Mouse (Mus musculus) midbrain, embryonic 11.5 days (tissue): ENCODE measurements around the gene Card6. TPM values are rescaled to one million over a fixed set of nuclear protein-coding genes. Genes with fewer than 3 reads are reported as not detected.
A peak's percentile ranks its signal among the peaks of the same experiment; 100 is the strongest.

Source experiments
- ATAC-seq: fragments of 200-750 bp; cut with Nextera tagmentation; 2 replicates; pipeline ENCODE4 v1.8.0; 2017; ENCODE audit warnings: moderate TSS enrichment, moderate library complexity; ENCODE audit not compliant: low FRiP score
- DNase-seq: peaks from one replicate; pipeline ENCODE4 v3.0.0; 2015; ENCODE audit warnings: low spot score; ENCODE audit errors: missing footprints
- H3K27ac ChIP-seq: fragments of 300-500 bp; sonication (generic); 2 replicates; pipeline ENCODE4 v1.5.1; 2014; ENCODE audit warnings: low read depth, low read length
- H3K27me3 ChIP-seq: fragments of 300-500 bp; sonication (generic); 2 replicates; pipeline ENCODE4 v1.6.1; 2014; ENCODE audit warnings: mild to moderate bottlenecking, low read length, moderate library complexity, mixed read lengths; ENCODE audit not compliant: control insufficient read depth, insufficient read depth
- H3K36me3 ChIP-seq: fragments of 300-500 bp; sonication (generic); 2 replicates; pipeline ENCODE4 v1.6.1; 2014; ENCODE audit warnings: mild to moderate bottlenecking, low read length, moderate library complexity, mixed read lengths; ENCODE audit not compliant: control insufficient read depth, insufficient read depth
- H3K4me1 ChIP-seq: fragments of 300-500 bp; sonication (generic); 2 replicates; pipeline ENCODE4 v1.6.1; 2014; ENCODE audit warnings: low read length; ENCODE audit not compliant: control insufficient read depth, insufficient read depth
- H3K4me2 ChIP-seq: fragments of 300-500 bp; sonication (generic); 2 replicates; pipeline ENCODE4 v1.6.1; 2014; ENCODE audit warnings: mild to moderate bottlenecking, moderate library complexity
- H3K4me3 ChIP-seq: fragments of 300-500 bp; sonication (generic); 2 replicates; pipeline ENCODE4 v1.5.1; 2014; ENCODE audit warnings: low read depth, low read length
- H3K9ac ChIP-seq: fragments of 300-500 bp; sonication (generic); 2 replicates; pipeline ENCODE4 v1.6.1; 2014; ENCODE audit warnings: low read length
- H3K9me3 ChIP-seq: fragments of 300-500 bp; sonication (generic); 2 replicates; pipeline ENCODE4 v1.6.1; 2016; ENCODE audit warnings: low read length; ENCODE audit not compliant: control insufficient read depth
- WGBS: fragments of 180-500 bp; shearing (Covaris S2); extraction: QIAGEN DNeasy Blood & Tissue Kit; methylation state at CpG from one replicate; pipeline ENCODE4 v1.1.7; 2014; 5-methylcytosine and 5-hydroxymethylcytosine counted together
- polyA plus RNA-seq: library from polyadenylated mRNA; unstranded; fragments of >200 nt; fragmentation: Nextera tagmentation; extraction: Ambion mirVana; gene quantifications from 2 replicates; pipeline ENCODE4 v1.2.1, GENCODE M21; 2014

The Card6 gene
- polyA plus RNA-seq, 1 experiment from 2014 or later = 0.63 TPM

GRCm38 (mm10) chr15:5144021-5144778 is 35.9 kb upstream of the Card6 start:
- DNase-seq = peak; percentile 97
- WGBS = 3% methylated on average over 46 of the region's 61 CpGs
- peak; percentile 95 for ATAC-seq
- peak overlapping the region; percentile 67 for H3K4me2 ChIP-seq
- H3K9ac ChIP-seq = peak overlapping the region; percentile 89
- H3K4me3 ChIP-seq = peak overlapping the region; percentile 85
- H3K4me1 ChIP-seq = peaks cover 9% of the 10 kb centered on the region
- peak overlapping the region; percentile 89 for H3K27ac ChIP-seq
- H3K9me3 ChIP-seq = no peaks in the 10 kb centered on the region
- H3K27me3 ChIP-seq = no peaks in the 10 kb centered on the region
- H3K36me3 ChIP-seq = no peaks in the 10 kb centered on the region

DNA sequence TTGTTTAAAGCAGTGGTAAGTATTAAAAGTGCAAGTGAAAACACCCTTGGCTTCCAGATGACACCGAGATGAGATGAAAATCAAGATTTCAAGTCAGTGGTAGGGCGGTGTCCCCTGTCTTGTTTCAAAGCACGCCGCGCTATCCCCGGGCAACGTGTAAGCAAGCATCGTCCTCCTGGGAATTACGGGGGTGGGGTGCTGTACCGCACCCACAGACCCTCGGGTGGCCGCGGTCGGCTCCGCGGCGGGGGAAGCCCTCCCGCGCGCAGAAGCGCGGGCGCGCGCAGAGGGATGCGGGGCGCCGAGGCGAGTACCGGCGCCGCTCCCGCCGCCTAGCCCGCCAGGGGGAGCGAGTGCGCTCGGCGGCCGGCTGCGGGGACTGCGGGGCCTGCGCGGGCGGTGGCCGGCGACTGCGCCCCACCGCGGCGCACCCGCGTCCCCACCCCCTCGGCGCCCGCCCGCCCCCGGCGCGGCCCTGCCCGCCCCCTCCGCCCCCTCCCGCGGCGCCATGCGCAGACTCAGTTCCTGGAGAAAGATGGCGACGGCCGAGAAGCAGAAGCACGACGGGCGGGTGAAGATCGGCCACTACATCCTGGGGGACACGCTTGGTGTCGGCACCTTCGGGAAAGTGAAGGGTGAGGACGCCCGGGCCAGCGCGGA is 35.2 kb upstream of the Card6 start, which contains the start of gene Prkaa1:
Prkaa1 (plus strand) TSS at position 501 of the 660 bp plus-strand sequence.
- Histone ChIP-seq H3K36me3 (no peaks in the 10 kb centered on the region), H3K27ac (peak within 1 kb of the TSS; percentile 89), H3K9ac (peak within 1 kb of the TSS; percentile 89), H3K4me2 (peak within 1 kb of the TSS; percentile 67), H3K4me3 (peak within 1 kb of the TSS; percentile 85), H3K9me3 (no peaks in the 10 kb centered on the region), H3K4me1 (peaks cover 9% of the 10 kb centered on the region), H3K27me3 (no peaks in the 10 kb centered on the region)
- WGBS = under 1% methylated on average over 61 of the region's 80 CpGs
- peak; percentile 96 for DNase-seq
- peak; percentile 94 for ATAC-seq

- Histone ChIP-seq H3K9me3 (no peaks in the 10 kb centered on the region), H3K4me1 (peaks cover 9% of the 10 kb centered on the region), H3K27me3 (no peaks in the 10 kb centered on the region), H3K9ac (no peak overlapping the region), H3K4me2 (no peak overlapping the region), H3K36me3 (no peaks in the 10 kb centered on the region), H3K27ac (no peak overlapping the region), H3K4me3 (no peak overlapping the region)
- DNase-seq (no peak), ATAC-seq (no peak)
- WGBS = 74% methylated on average over 5 of the region's 5 CpGs
Observed at GRCm38 (mm10) chr15:5142714-5143113, 34.4 kb upstream of the Card6 start.

DNA sequence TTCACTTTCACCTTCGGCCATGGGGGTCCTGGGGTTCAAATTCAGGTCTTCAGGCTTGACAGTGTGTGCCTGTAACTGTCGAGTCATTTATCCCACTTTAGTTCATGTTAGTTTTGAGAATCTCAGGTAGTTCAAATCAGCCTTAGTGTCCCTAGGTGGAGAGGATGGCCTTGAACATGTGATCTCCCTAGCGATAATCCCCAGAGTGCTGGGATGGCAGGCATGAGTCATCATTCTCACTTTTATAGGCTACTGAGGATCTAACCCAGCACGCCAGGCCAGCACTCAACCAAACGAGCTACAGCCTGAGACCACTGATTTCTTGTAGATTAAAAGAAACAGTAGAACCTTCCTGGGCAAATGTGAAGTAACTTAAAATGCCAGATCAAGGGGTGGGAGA is 33.7 kb upstream of the Card6 start:
- no peak overlapping the region for H3K4me3 ChIP-seq
- 67% methylated on average over 5 of the region's 5 CpGs for WGBS

DNA sequence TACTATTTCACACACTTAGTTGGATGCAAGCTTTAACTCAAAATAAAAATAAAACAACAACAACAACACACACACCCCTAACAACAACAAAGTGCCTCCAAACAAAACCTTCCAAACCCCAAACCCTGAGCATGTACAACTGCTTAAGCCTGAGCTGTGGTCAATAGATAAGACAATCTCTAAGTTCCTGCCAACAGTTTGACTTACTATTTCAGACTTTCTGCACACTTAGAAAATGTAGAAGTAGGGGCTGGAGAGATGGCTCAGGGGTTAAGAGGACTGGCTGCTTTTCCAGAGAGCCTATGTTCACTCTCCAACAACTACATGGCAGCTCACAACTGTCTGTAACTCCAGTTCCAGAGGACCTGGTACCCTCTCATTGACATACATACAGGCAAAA is 32.0 kb upstream of the Card6 start:
- DNase-seq (no peak), ATAC-seq (no peak)
- Histone ChIP-seq H3K9ac (no peak overlapping the region), H3K36me3 (no peaks in the 10 kb centered on the region), H3K27me3 (no peaks in the 10 kb centered on the region), H3K9me3 (no peaks in the 10 kb centered on the region), H3K27ac (no peak overlapping the region), H3K4me1 (peaks cover 8% of the 10 kb centered on the region), H3K4me3 (no peak overlapping the region), H3K4me2 (no peak overlapping the region)

More for the DNA sequence above, 33.7 kb upstream of the Card6 start:
- Histone ChIP-seq H3K27me3 (no peaks in the 10 kb centered on the region), H3K36me3 (no peaks in the 10 kb centered on the region), H3K9me3 (no peaks in the 10 kb centered on the region), H3K4me2 (no peak overlapping the region), H3K9ac (no peak overlapping the region), H3K4me1 (peaks cover 9% of the 10 kb centered on the region), H3K27ac (no peak overlapping the region)
- ATAC-seq = no peak
- no peak for DNase-seq

DNA sequence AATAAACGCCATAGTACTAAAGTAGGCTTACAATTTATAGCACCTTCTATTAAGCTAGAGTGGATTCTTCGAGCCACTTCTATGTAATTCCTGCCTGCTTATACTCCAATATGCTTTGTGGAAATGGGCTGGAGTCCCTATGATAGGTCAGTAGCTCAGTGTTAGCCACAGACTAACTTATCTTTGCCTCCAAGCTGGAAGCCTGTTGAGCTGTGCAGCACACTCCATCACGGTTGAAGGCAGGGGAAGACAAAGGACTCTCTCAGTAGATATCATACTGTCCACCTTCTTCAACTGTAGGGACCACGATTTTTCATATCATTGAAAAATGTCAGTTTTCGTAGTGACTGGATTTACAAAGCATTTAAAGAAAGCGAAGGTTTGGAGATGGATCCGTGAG is 31.5 kb upstream of the Card6 start:
- Histone ChIP-seq H3K27ac (no peak overlapping the region), H3K4me1 (peaks cover 3% of the 10 kb centered on the region; the same call in 1 of the 2 replicates), H3K36me3 (no peaks in the 10 kb centered on the region), H3K27me3 (no peaks in the 10 kb centered on the region), H3K4me2 (no peak overlapping the region), H3K4me3 (no peak overlapping the region), H3K9ac (no peak overlapping the region), H3K9me3 (no peaks in the 10 kb centered on the region)
- DNase-seq (no peak), ATAC-seq (no peak)
- 88% methylated on average over 7 of the region's 7 CpGs for WGBS

- H3K4me1 ChIP-seq = no peaks in the 10 kb centered on the region
- H3K36me3 ChIP-seq = no peaks in the 10 kb centered on the region
- H3K4me2 ChIP-seq = no peak overlapping the region
- WGBS = 85% methylated on average over 2 of the region's 2 CpGs
- H3K9me3 ChIP-seq = no peaks in the 10 kb centered on the region
- H3K4me3 ChIP-seq = no peak overlapping the region
- H3K27ac ChIP-seq = no peak overlapping the region
- no peak overlapping the region for H3K9ac ChIP-seq
- no peaks in the 10 kb centered on the region for H3K27me3 ChIP-seq
- DNase-seq = no peak
- ATAC-seq = no peak
Observed at GRCm38 (mm10) chr15:5139366-5139765, 31.0 kb upstream of the Card6 start.

DNA sequence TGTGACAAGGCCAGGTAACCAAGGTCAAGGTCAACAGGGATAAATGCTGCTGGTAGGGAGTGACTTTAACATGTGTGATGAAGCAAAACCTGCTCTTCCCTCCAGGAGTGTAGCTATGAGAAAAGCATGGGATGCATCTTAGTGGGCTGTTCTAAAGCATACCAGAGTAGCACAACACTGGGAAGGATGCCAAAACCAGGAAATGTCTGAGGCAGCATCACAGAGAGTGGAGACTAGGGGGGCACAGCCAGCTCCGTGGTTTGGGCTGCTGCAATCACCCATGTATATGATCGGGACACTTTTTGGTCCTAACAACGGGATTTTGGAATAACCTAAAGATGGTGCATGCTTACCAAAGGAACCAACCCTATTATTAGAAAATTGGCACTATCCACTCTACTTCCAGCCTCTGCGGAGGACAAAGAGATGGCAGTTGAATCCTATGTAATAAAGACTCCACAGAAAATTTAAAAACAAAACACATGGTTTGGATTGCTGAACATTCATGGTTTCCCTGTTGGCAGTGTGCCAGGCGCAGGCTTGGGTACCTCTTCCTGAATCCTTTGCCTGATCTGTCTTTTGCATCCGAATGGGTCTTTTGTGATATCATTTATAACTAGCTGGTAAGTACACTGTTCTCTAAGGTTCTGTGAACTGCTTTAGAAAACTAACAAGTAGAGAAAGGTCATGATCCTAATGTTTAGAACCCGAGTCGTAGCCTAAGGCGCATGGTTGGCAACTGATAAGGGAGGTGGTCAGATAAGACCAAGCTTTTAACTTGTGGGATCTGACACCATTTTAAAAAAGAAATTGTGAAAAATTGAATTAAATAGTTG is 29.9 kb upstream of the Card6 start:
- H3K9ac ChIP-seq = no peak overlapping the region
- H3K9me3 ChIP-seq = no peaks in the 10 kb centered on the region
- H3K4me1 ChIP-seq = no peaks in the 10 kb centered on the region
- no peak overlapping the region for H3K4me2 ChIP-seq
- DNase-seq (no peak), ATAC-seq (no peak)
- no peak overlapping the region for H3K4me3 ChIP-seq
- WGBS = 90% methylated on average over 9 of the region's 9 CpGs
- no peak overlapping the region for H3K27ac ChIP-seq
- H3K36me3 ChIP-seq = no peaks in the 10 kb centered on the region
- no peaks in the 10 kb centered on the region for H3K27me3 ChIP-seq
